Mouse (Mus musculus) frontal cortex, adult (tissue): ENCODE data around the gene Tmem80.

Experiments
- ATAC-seq: cut with Nextera tagmentation; 2 replicates; pipeline ENCODE4 v1.9.2; 2017; ENCODE audit warnings: mild to moderate bottlenecking, moderate library complexity, mixed read lengths; ENCODE audit not compliant: low TSS enrichment

The Tmem80 gene

DNA sequence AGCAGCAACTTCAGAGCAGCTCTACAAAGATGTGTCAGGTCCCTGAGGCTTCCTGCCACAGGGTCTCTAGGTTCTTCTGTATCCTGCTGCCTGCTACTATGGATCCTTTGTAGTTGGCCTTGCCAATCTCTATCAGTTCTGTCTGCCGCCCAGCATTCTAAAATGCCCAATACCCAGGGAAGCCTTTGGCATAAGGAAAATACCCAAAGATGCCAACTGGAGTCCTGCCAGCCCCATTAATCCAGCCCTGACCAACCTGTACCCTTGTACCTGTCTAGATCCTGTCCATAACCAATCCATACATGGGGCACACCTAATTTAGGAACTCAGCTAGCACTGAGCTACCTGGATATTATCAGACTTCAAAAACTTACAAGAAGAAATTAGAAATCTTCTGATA, 2.9 kb upstream of the Tmem80 start:
- ATAC-seq: no peak

DNA sequence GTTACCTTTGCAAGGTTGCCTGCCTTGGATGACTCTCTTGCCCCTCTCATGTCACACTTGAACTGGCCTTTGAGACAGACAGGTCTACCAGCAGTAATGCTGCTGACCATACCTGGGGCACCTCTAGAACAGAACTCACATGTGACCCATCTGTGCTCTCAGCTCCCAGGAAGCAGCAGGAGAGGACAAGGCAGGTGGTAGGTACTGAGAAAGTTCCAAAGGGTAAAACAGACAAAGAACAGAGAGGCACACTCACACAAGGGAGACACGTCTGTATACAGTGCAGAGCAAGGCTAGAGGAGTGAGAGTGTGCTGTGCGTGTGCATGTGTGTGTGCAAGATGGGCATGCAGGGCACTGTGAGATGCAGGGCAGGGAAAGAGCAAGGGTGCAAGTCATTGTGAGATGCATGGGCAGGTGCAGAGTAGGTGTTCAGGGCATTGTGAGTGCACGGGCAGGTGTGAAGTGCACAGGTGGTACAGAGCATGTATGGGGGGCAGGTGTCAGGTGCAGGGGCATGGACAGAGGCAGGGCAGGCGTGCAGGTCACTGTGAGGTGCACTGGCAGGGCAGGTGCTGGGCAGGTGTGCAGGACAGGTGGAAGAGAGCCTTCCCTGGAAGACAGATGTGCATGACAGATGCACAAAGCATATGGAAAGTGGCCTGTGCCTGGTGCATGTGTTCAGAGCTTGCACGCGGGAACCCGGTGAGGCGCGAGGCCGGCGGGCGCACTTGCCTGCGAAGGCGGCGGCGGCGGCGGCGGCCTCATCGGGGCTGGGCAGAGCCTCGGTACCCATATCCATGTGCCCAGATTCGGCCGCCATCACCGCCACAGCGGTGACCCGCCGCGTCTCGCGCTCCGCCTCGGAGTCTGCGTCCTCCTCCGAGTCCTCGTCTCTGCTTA, 743 bp upstream of the Tmem80 start:
- ATAC-seq: no peak; the same call in 1 of the 2 replicates

DNA sequence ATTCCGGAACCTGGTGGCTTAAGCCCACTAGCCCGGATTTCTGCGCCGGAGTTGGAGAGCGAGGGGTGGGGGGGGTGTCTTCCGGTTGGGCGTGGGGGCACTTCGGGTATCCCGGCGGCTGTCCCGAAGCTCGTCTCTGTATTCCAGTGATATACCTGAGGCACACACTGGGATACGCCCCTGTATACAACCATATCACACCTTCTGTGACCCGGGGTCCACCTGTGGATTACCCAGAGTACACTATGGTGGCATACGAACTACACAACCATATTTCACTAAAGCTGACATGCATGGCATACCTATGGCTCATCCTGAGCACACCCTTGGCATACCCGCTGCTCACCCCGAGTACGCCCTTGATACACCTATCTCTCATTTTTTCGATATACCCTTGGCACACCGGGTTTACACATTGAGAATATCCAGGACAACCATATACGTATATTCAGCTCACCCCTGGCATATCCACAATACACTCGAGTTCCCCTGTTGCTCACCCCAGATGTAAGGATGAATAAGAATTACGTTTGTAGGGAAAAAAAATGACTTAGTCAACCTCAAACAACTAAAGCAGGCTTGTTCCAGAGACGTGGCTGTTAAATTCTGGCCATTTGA, 943 bp downstream of the Tmem80 start:
- ATAC-seq: peak; percentile 5; the same call in 1 of the 2 replicates

GRCm38 (mm10) chr7:141330706-141331105, 3.2 kb downstream of the Tmem80 start:
- no peak for ATAC-seq

- no peak for ATAC-seq
These were observed 4.5 kb downstream of the Tmem80 start for GRCm38 (mm10) chr7:141331990-141332389.

- ATAC-seq: 0 out of 2 replicates have a peak, but pooled peaks have one; percentile 14
These were observed 7.6 kb downstream of the Tmem80 start for GRCm38 (mm10) chr7:141335044-141335579.

GRCm38 (mm10) chr7:141335682-141336081, 8.1 kb downstream of the Tmem80 start:
- peak; percentile 50 for ATAC-seq

- ATAC-seq: no peak
These were observed 8.8 kb downstream of the Tmem80 start for GRCm38 (mm10) chr7:141336296-141336695.

DNA sequence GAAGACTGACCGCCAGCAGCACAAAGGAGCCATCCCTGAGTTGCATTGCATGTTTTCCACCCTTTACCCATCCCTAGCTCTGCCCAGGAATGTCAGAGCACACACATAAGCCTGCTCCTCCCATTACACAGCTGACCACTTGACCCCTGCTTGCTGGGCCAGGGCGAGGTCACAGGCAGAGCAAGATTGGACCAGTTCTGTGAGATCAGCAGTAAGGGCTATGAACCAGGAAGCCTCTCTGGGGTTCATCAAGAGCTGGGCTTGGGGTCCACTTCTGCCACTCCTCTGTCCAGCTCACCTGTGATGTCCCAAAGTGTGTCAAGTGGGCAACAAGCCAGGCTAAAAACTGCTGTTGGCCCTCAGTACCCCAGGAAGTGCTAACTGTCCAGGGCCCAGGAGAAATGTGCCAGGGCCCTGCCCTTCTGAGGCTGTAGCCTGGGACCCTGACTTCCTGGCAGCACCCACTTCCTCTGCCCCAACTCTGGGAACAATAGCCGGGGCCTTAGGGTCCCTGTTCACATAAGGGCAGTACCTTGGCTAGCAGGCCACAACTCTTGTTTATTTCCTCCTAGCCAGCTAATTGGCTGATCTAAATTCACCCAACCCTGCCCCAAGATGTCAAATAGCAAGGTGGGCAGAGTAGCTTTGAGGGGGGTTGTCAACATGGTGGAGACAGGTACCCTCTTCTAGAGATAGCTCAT, 10.3 kb downstream of the Tmem80 start:
- ATAC-seq: no peak

- ATAC-seq: no peak
These were observed 11.1 kb downstream of the Tmem80 start, which contains the start of gene Eps8l2 for GRCm38 (mm10) chr7:141338576-141339131. Eps8l2 (plus strand) TSS chr7:141338880.

GRCm38 (mm10) chr7:141339215-141339920, 11.8 kb downstream of the Tmem80 start:
- no peak for ATAC-seq

GRCm38 (mm10) chr7:141340023-141340422, 12.5 kb downstream of the Tmem80 start:
- no peak for ATAC-seq

DNA sequence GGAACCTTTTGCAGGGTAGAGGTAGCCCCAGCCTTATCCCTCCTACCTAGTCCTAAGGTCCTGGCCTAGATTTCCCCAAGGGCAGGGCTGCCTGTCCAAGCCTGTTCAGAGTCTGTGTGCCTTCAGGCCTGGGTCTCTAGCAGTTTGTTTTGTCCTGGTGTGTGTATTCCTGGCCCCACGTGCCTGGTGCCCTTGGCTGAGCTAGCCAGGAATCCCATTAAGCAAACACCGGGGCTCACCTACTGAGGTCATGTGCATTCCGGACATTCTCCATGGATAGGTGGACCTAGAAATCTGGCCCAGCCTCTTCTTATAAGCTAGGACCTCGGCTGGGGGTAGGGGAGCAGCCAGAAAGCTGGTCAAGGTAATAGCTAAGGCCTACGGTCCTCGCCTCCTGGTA, 12.9 kb downstream of the Tmem80 start:
- no peak for ATAC-seq

- ATAC-seq: no peak
These were observed 14.2 kb downstream of the Tmem80 start for GRCm38 (mm10) chr7:141341689-141342226.

DNA sequence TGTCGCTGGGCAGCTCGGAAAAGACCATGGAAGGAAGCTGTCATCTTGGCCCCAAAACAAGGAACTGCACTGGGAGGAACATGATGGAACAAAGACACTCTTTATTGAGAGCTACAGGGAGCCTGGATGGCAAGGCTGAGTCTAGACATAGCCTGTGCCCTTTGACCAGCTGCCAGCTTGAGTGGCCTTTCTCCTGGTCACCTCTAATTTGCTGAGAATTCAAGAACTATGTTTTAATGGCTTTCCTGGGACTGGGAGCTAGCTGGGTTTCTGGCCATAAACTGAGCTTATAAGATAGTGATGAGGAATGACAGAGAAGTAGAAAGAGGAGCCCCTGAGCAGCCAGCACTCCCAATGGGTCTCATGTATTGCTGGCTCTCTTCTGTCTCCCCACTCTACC, 15.7 kb downstream of the Tmem80 start:
- ATAC-seq: no peak

GRCm38 (mm10) chr7:141343696-141344095, 16.2 kb downstream of the Tmem80 start:
- ATAC-seq: no peak

DNA sequence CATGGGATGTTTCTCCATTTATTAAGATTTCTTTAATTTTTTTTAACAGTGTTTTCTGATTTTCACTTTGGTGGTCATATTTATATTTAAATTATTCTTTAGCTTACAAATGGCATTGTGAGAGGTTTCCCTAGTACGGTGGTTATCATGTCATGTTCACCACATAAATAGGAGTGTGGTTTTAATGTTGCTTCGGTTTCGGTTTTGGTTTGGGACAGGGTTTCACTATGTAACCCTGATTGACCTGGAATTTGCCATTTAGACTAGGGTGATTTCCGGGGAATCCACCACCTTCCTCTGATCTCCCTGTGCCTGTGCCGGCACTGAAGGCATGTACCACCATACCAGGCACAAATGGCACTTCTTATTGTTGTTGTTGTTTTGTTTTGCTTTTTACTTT, 17.2 kb downstream of the Tmem80 start:
- no peak for ATAC-seq

DNA sequence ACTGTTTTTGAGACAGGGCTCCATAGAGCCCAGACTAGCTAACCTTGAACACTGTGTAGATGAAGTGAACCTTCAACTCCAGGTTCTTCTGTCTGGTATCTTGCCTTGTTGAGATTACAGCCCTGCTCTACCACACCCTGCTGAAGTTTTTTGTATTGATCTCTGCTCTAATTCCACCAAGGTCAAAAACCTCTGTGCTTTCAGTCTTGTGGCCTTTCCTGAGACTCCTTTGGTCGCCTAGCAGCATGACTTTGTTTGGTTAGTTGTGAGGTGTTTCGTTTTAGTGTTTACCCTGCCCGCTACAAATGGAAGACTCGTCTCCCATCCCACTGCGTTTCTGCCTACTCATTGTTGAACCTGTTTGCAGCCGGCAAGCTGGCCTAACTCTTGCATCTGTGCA, 23.5 kb downstream of the Tmem80 start:
- no peak for ATAC-seq

- peak; percentile 79 for ATAC-seq
These were observed 27.5 kb downstream of the Tmem80 start for GRCm38 (mm10) chr7:141355051-141355450.

- peak; percentile 62; the same call in 1 of the 2 replicates for ATAC-seq
These were observed 28.2 kb downstream of the Tmem80 start for GRCm38 (mm10) chr7:141355626-141356326.
